Mouse (Mus musculus) hindbrain, embryonic 11.5 days (tissue): ENCODE measurements around the gene Tlcd1. TPM values are rescaled to one million over a fixed set of nuclear protein-coding genes. Genes with fewer than 3 reads are reported as not detected.
A peak's percentile ranks its signal among the peaks of the same experiment; 100 is the strongest.

Source experiments
- ATAC-seq: fragments of 200-750 bp; cut with Nextera tagmentation; 2 replicates; pipeline ENCODE4 v1.8.0; 2017; ENCODE audit warnings: mild to moderate bottlenecking, moderate TSS enrichment, moderate library complexity; ENCODE audit not compliant: low FRiP score
- DNase-seq: peaks from one replicate; pipeline ENCODE4 v3.0.0-alpha.2; 2015; ENCODE audit warnings: low spot score
- H3K27ac ChIP-seq: fragments of 300-500 bp; sonication (generic); 2 replicates; pipeline ENCODE4 v1.5.1; 2014; ENCODE audit warnings: mild to moderate bottlenecking, low read depth, low read length
- H3K27me3 ChIP-seq: fragments of 300-500 bp; sonication (generic); 2 replicates; pipeline ENCODE4 v1.6.1; 2014; ENCODE audit warnings: mild to moderate bottlenecking, low read length, moderate library complexity, mixed read lengths; ENCODE audit not compliant: control insufficient read depth, insufficient read depth
- H3K36me3 ChIP-seq: fragments of 300-500 bp; sonication (generic); 2 replicates; pipeline ENCODE4 v1.6.1; 2014; ENCODE audit warnings: mild to moderate bottlenecking, low read length, moderate library complexity, mixed read lengths; ENCODE audit not compliant: control insufficient read depth, insufficient read depth
- H3K4me1 ChIP-seq: fragments of 300-500 bp; sonication (generic); replicated peaks from 2 replicates; pipeline ENCODE4 v1.6.1; 2014; ENCODE audit warnings: low read length, mixed read lengths; ENCODE audit not compliant: control insufficient read depth, insufficient read depth
- H3K4me2 ChIP-seq: fragments of 300-500 bp; sonication (generic); replicated peaks from 2 replicates; pipeline ENCODE4 v1.6.1; 2014; ENCODE audit warnings: mild to moderate bottlenecking, low read depth, low read length
- H3K4me3 ChIP-seq: fragments of 300-500 bp; sonication (generic); 2 replicates; pipeline ENCODE4 v1.5.1; 2014; ENCODE audit warnings: low read depth, low read length
- H3K9ac ChIP-seq: fragments of 300-500 bp; sonication (generic); 2 replicates; pipeline ENCODE4 v1.6.1; 2014; ENCODE audit warnings: low read depth, low read length
- H3K9me3 ChIP-seq: fragments of 300-500 bp; sonication (generic); 2 replicates; pipeline ENCODE4 v1.6.1; 2016; ENCODE audit warnings: low read length; ENCODE audit not compliant: control insufficient read depth
- WGBS: fragments of 180-500 bp; shearing (Covaris S2); extraction: QIAGEN DNeasy Blood & Tissue Kit; methylation state at CpG from one replicate; pipeline ENCODE4 v1.1.7; 2014; 5-methylcytosine and 5-hydroxymethylcytosine counted together
- polyA plus RNA-seq: library from polyadenylated mRNA; unstranded; fragments of >200 nt; fragmentation: Nextera tagmentation; extraction: Ambion mirVana; gene quantifications from 2 replicates; pipeline ENCODE4 v1.2.1, GENCODE M21; 2014

Tlcd1 gene
- polyA plus RNA-seq, 1 experiment from 2014 or later = 9.5 TPM

GRCm38 (mm10) chr11:78163681-78164603, 12.6 kb upstream of the Tlcd1 start:
- Histone ChIP-seq H3K4me3 (peak overlapping the region; percentile 95), H3K36me3 (peaks cover 15% of the 10 kb centered on the region), H3K27me3 (no peaks in the 10 kb centered on the region), H3K4me2 (peak overlapping the region; percentile 70), H3K9me3 (no peaks in the 10 kb centered on the region), H3K9ac (peak overlapping the region; percentile 93), H3K27ac (peak overlapping the region; percentile 97), H3K4me1 (peaks cover 13% of the 10 kb centered on the region)
- DNase-seq (peak; percentile 85), ATAC-seq (peak; percentile 85)
- WGBS = under 1% methylated on average over 22 of the region's 22 CpGs

DNA sequence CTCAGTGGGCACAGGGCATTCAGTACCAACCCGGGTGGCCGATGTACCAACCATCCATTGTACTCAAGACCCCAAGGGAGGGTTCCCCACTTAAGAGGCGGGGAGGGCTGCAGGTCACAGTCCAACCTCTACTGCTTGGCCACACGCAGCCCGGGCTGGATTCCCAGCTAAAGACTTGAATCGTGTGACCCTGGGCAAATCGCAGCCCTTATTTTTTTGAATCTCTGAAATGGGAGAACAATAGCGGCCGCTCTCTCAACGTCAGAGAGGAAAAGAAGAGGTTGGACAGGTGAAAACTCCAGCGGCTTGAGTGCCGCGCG, 11.9 kb upstream of the Tlcd1 start:
- WGBS = 0% methylated on average over 14 of the region's 14 CpGs
- Histone ChIP-seq H3K27me3 (no peaks in the 10 kb centered on the region), H3K4me3 (peak overlapping the region; percentile 95), H3K4me1 (peaks cover 11% of the 10 kb centered on the region), H3K9me3 (no peaks in the 10 kb centered on the region), H3K9ac (peak overlapping the region; percentile 93), H3K4me2 (peak overlapping the region; percentile 70), H3K36me3 (peaks cover 13% of the 10 kb centered on the region), H3K27ac (peak overlapping the region; percentile 97)
- ATAC-seq (no peak), DNase-seq (no peak)

- Histone ChIP-seq H3K9me3 (no peaks in the 10 kb centered on the region), H3K27me3 (no peaks in the 10 kb centered on the region), H3K4me2 (peak within 1 kb of the TSS; percentile 70), H3K27ac (peak within 1 kb of the TSS; percentile 97), H3K9ac (peak within 1 kb of the TSS; percentile 93), H3K36me3 (peaks cover 11% of the 10 kb centered on the region), H3K4me3 (peak within 1 kb of the TSS; percentile 95), H3K4me1 (peaks cover 11% of the 10 kb centered on the region)
- ATAC-seq (peak; percentile 79), DNase-seq (peak; percentile 95)
- WGBS = under 1% methylated on average over 74 of the region's 78 CpGs
Observed at GRCm38 (mm10) chr11:78164924-78165760, 11.4 kb upstream of the Tlcd1 start, which contains the start of gene Traf4. Gene Traf4, minus strand, starts transcription at chr11:78165589.

DNA sequence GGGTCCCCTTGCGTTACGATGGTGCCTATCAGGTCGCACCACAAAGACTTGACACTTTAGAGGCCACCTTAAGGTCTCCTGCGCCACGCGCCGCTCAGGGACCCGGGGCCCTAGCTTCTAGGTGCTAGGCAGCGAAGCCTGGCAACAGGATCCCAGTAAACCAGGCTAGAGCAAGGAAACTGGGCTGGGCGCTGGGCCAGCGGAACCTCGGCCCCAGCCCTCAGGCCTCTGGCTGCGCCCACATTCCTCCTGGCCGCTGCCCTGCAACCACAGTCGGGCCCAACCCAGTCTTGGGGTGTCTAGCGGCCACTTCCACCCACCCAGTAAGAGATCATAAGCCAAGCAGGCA, 10.8 kb upstream of the Tlcd1 start:
- Histone ChIP-seq H3K9ac (peak overlapping the region; percentile 93), H3K27ac (peak overlapping the region; percentile 59; the same call in 1 of the 2 replicates), H3K9me3 (no peaks in the 10 kb centered on the region), H3K4me3 (peak overlapping the region; percentile 95), H3K4me1 (peaks cover 11% of the 10 kb centered on the region), H3K27me3 (no peaks in the 10 kb centered on the region), H3K4me2 (peak overlapping the region; percentile 70), H3K36me3 (peaks cover 7% of the 10 kb centered on the region)
- 4% methylated on average over 16 of the region's 16 CpGs for WGBS
- DNase-seq = no peak
- ATAC-seq = peak; percentile 20; the same call in 1 of the 2 replicates

GRCm38 (mm10) chr11:78166161-78166560, 10.3 kb upstream of the Tlcd1 start:
- no peak for DNase-seq
- no peak overlapping the region for H3K27ac ChIP-seq
- WGBS = 58% methylated on average over 4 of the region's 4 CpGs
- peak overlapping the region; percentile 93; the same call in 1 of the 2 replicates for H3K9ac ChIP-seq
- no peak for ATAC-seq
- H3K27me3 ChIP-seq = no peaks in the 10 kb centered on the region
- peak overlapping the region; percentile 70 for H3K4me2 ChIP-seq
- H3K4me1 ChIP-seq = peaks cover 11% of the 10 kb centered on the region
- H3K36me3 ChIP-seq = peaks cover 3% of the 10 kb centered on the region; the same call in 1 of the 2 replicates
- no peak overlapping the region for H3K4me3 ChIP-seq
- no peaks in the 10 kb centered on the region for H3K9me3 ChIP-seq

GRCm38 (mm10) chr11:78166640-78167039, 9.9 kb upstream of the Tlcd1 start:
- H3K4me3 ChIP-seq = no peak overlapping the region
- no peak overlapping the region for H3K27ac ChIP-seq
- no peaks in the 10 kb centered on the region for H3K9me3 ChIP-seq
- H3K4me2 ChIP-seq = no peak overlapping the region
- peaks cover 3% of the 10 kb centered on the region; the same call in 1 of the 2 replicates for H3K36me3 ChIP-seq
- H3K9ac ChIP-seq = no peak overlapping the region
- DNase-seq (no peak), ATAC-seq (no peak)
- H3K4me1 ChIP-seq = peaks cover 11% of the 10 kb centered on the region
- no peaks in the 10 kb centered on the region for H3K27me3 ChIP-seq
- WGBS = 74% methylated on average over 6 of the region's 6 CpGs

DNA sequence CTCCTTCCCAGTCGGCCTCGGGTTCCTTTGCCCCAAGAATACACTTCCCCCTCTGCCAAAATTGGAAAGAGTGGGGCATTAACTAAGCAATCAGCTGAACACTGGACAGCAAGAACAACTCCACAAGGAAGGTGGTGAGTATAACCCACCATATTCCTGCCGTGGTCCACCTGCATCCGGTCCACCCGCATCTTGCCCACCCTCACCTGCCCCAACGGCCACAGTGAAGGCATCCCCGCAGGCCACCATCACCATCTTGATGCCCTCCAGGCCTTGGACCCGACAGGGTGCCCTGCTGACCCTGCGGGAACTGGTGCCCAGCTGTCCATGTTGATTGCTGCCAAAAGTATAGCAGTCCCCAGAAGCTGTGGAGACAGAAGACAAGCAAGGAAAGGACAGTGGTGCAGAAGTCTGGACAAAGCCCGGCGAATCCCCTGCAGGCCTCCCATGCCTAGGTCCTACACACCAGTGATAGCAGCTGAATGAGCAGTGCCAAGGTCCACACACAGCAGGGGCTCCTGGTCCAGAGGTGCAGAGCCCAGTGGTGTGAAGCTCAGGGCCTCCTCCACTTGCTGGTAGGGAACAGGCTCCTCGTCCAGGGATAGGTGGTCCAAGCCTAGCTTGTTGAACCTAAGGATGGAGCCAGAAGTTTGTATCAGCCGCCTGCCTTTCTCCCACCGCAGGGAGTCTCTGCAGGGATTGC, 9.1 kb upstream of the Tlcd1 start:
- no peaks in the 10 kb centered on the region for H3K36me3 ChIP-seq
- H3K4me3 ChIP-seq = no peak overlapping the region
- no peak overlapping the region for H3K9ac ChIP-seq
- ATAC-seq (no peak), DNase-seq (no peak)
- no peaks in the 10 kb centered on the region for H3K27me3 ChIP-seq
- H3K4me1 ChIP-seq = peaks cover 10% of the 10 kb centered on the region
- H3K27ac ChIP-seq = no peak overlapping the region
- no peak overlapping the region for H3K4me2 ChIP-seq
- 87% methylated on average over 14 of the region's 14 CpGs for WGBS
- H3K9me3 ChIP-seq = no peaks in the 10 kb centered on the region
